Mouse (Mus musculus) midbrain, embryonic 14.5 days (tissue): ENCODE results near the gene Hspb8. TPM values are rescaled to one million over a fixed set of nuclear protein-coding genes. Genes with fewer than 3 reads are reported as not detected.
"Not testable (repeated sequence)": the region's sequence is repeated elsewhere in the genome, so short reads cannot be mapped to it uniquely, and the experiment has no call there.

Source experiments
- ATAC-seq: fragments of 200-750 bp; cut with Nextera tagmentation; 2 replicates; pipeline ENCODE4 v1.8.0; 2017; ENCODE audit warnings: moderate number of reproducible peaks, moderate library complexity; ENCODE audit not compliant: low FRiP score, low TSS enrichment
- DNase-seq: peaks from one replicate; pipeline ENCODE4 v3.0.0-alpha.2; 2015
- H3K27ac ChIP-seq: fragments of 300-500 bp; sonication (generic); replicated peaks from 2 replicates; pipeline ENCODE4 v1.5.1; 2014; ENCODE audit warnings: mild to moderate bottlenecking, low read depth, low read length, moderate library complexity
- H3K27me3 ChIP-seq: fragments of 300-500 bp; sonication (generic); 2 replicates; pipeline ENCODE4 v1.6.1; 2014; ENCODE audit warnings: low read length, control low read depth, mixed read lengths; ENCODE audit not compliant: control insufficient read depth, insufficient read depth
- H3K36me3 ChIP-seq: fragments of 300-500 bp; sonication (generic); 2 replicates; pipeline ENCODE4 v1.6.1; 2014; ENCODE audit warnings: low read length, control low read depth; ENCODE audit not compliant: control insufficient read depth, insufficient read depth
- H3K4me1 ChIP-seq: fragments of 300-500 bp; sonication (generic); 2 replicates; pipeline ENCODE4 v1.6.1; 2014; ENCODE audit warnings: mild to moderate bottlenecking, antibody characterized with exemption, low read length, control low read depth; ENCODE audit not compliant: control insufficient read depth, insufficient read depth
- H3K4me2 ChIP-seq: fragments of 300-500 bp; sonication (generic); 2 replicates; pipeline ENCODE4 v1.6.1; 2014; ENCODE audit warnings: mild to moderate bottlenecking, low read length, moderate library complexity
- H3K4me3 ChIP-seq: fragments of 300-500 bp; sonication (generic); replicated peaks from 2 replicates; pipeline ENCODE4 v1.5.1; 2014; ENCODE audit warnings: low read depth, low read length
- H3K9ac ChIP-seq: fragments of 300-500 bp; sonication (generic); replicated peaks from 2 replicates; pipeline ENCODE4 v1.6.1; 2014; ENCODE audit warnings: mild to moderate bottlenecking, low read length, moderate library complexity
- H3K9me3 ChIP-seq: fragments of 300-500 bp; sonication (generic); 2 replicates; pipeline ENCODE4 v1.6.1; 2016; ENCODE audit warnings: low read length, control low read depth, mixed read lengths; ENCODE audit not compliant: control insufficient read depth
- WGBS: fragments of 180-500 bp; shearing (Covaris S2); extraction: QIAGEN DNeasy Blood & Tissue Kit; methylation state at CpG from one replicate; pipeline ENCODE4 v1.1.7; 2014; 5-methylcytosine and 5-hydroxymethylcytosine counted together
- polyA plus RNA-seq: library from polyadenylated mRNA; unstranded; fragments of >200 nt; fragmentation: Nextera tagmentation; extraction: Ambion mirVana; gene quantifications from 2 replicates; pipeline ENCODE4 v1.2.1, GENCODE M21; 2014

The Hspb8 gene
- polyA plus RNA-seq, 1 experiment from 2014 or later, result 3.7 TPM

DNA sequence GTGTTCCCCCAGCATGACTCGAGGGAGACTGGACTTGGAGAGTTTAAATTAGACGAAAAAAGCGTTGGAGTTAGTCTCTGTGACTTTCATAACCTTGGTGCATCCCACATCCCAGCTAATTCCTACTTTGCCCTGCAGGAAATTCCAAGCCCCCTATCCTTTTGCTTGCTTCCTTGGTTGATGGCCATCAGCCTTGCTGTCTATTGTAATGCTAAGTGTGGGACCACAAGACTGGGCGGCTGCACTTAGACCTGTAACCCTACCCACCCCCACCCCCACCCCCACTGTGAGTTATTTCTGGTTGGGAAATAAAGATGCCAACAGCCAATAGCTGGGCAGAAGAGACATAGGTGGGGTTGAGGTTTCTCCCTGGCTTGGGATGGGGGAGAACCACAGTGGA is 15.7 kb upstream of the Hspb8 start:
- H3K27ac ChIP-seq, result no peak overlapping the region
- no peaks in the 10 kb centered on the region for H3K27me3 ChIP-seq
- peaks cover 7% of the 10 kb centered on the region; the same call in 1 of the 2 replicates for H3K36me3 ChIP-seq
- H3K4me2 ChIP-seq, result no peak overlapping the region
- H3K9ac ChIP-seq, result no peak overlapping the region
- ATAC-seq, result no peak
- H3K9me3 ChIP-seq, result no peaks in the 10 kb centered on the region
- 44% methylated on average over 4 of the region's 4 CpGs for WGBS
- H3K4me1 ChIP-seq, result 0 out of 2 replicates have a peak, but pooled peaks cover 3% of the 10 kb centered on the region
- no peak overlapping the region for H3K4me3 ChIP-seq
- DNase-seq, result no peak

DNA sequence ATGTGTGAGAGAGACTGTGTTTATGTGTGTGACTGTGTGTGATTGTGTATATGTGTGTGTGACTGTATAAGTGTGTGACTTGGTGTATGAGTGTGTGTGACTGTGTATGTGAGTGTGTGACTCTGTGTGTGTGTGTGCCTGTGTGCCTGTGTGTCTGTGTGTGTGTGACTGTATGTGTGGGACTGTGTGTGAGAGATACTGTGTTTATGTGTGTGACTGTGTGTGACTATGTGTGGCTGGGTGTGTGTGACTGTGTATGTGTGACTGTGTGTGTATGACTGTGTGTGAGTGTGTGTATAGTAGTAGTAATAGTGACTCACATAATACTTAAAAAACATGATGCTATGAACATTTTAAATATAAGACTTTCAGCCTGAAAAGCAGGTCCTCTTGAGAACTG is 13.5 kb upstream of the Hspb8 start:
- Histone ChIP-seq H3K4me2 (no peak overlapping the region), H3K9me3 (no peaks in the 10 kb centered on the region), H3K27ac (no peak overlapping the region), H3K36me3 (no peaks in the 10 kb centered on the region), H3K27me3 (no peaks in the 10 kb centered on the region), H3K4me1 (no peaks in the 10 kb centered on the region), H3K9ac (no peak overlapping the region), H3K4me3 (no peak overlapping the region)
- no peak for DNase-seq
- ATAC-seq, result no peak

DNA sequence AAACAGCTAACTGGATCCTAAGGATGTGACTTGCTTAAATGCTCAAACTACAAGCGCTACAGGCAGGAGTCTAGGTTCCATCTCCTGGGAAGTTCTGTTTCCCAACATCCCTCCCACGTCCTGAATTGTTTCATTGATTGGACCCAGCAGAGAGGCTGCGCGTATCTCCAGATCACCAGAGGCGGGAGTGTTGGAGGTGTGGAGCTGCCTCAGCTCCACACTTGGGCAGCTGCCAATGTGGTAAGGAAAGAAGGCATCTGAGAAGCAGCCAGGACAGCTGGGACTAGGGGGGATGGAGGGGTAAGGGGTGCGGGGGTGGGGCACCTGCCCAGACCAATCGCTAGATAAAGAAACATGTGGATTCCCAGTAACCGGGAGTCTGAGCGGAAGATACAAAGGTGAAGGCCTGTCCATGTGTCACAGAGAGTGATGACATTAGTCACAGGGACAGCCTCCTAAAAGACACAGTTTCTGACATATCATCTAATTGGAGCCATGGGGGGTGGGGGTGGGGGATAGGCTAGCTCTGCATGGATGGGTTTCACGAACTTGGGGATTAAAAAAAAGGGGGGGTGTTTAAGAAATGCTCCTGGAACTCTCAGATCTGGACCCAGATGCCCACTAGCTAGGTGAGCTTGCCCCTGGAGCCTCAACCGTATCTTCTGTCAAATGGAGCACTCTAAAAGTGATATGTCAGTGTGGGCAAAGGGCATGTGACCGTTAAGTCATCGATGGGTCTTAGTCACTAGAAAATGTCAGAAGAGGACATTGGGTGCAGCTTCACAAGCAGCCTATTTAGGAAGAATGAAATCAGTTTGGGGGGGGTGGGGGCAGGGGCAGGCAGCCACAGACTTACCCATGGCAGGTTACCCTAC is 12.5 kb upstream of the Hspb8 start:
- no peaks in the 10 kb centered on the region for H3K27me3 ChIP-seq
- 55% methylated on average over 13 of the region's 13 CpGs for WGBS
- no peak overlapping the region for H3K4me2 ChIP-seq
- no peak for ATAC-seq
- no peak overlapping the region for H3K27ac ChIP-seq
- peak; percentile 66 for DNase-seq
- no peaks in the 10 kb centered on the region for H3K9me3 ChIP-seq
- H3K9ac ChIP-seq, result no peak overlapping the region
- no peaks in the 10 kb centered on the region for H3K36me3 ChIP-seq
- H3K4me1 ChIP-seq, result no peaks in the 10 kb centered on the region
- no peak overlapping the region for H3K4me3 ChIP-seq

DNA sequence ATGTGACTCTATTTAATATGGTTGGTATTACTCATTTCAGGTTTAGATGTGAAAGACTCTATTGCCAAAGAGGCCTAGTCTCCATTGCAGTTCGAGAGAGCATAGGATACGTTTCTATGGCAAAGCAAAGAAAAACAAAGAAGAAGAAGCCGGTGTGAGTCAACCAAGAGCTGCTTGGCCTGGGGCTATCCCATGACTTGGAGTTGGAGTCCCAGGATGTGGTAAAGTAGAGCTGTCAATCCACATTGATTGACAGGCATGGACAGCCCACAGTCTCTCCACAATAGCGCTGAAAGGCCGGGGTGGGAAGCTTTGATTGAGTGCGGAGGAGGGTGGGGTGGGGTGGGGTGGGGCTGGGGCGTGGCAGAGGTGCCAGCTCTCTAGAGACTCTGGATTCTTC is 10.2 kb upstream of the Hspb8 start:
- no peak for ATAC-seq
- 48% methylated on average over 7 of the region's 7 CpGs for WGBS
- no peak for DNase-seq
- no peaks in the 10 kb centered on the region for H3K27me3 ChIP-seq
- no peak overlapping the region for H3K9ac ChIP-seq
- H3K4me3 ChIP-seq, result no peak overlapping the region
- H3K9me3 ChIP-seq, result no peaks in the 10 kb centered on the region; the same call in 1 of the 2 replicates
- no peak overlapping the region for H3K4me2 ChIP-seq
- H3K4me1 ChIP-seq, result no peaks in the 10 kb centered on the region
- H3K27ac ChIP-seq, result no peak overlapping the region
- H3K36me3 ChIP-seq, result no peaks in the 10 kb centered on the region

DNA sequence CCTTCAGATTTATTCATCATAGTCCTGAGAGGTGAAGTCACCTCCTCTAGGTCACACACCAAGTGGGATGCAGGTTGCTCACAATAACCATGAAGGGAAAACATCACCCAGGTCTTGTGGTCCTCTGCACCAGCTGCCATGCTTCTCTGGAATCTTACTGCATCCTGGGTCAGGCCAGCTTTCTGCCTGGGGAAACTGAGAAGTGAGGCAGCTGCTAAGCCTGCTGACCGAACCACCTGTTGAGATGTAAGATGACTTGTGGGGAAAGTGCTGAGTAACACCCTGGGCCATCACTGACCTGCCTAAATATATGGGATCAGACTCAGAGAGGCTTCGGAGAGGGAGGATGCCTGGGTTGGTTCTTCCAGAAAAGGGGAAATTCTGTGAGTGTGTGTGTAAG is 4.0 kb upstream of the Hspb8 start:
- Histone ChIP-seq H3K27me3 (0 out of 2 replicates have a peak, but pooled peaks cover 3% of the 10 kb centered on the region), H3K4me2 (no peak overlapping the region), H3K36me3 (no peaks in the 10 kb centered on the region), H3K27ac (no peak overlapping the region), H3K9ac (no peak overlapping the region), H3K4me3 (no peak overlapping the region), H3K9me3 (no peaks in the 10 kb centered on the region; the same call in 1 of the 2 replicates), H3K4me1 (peaks cover 13% of the 10 kb centered on the region)
- ATAC-seq (no peak), DNase-seq (no peak)
- 88% methylated on average over 2 of the region's 2 CpGs for WGBS

DNA sequence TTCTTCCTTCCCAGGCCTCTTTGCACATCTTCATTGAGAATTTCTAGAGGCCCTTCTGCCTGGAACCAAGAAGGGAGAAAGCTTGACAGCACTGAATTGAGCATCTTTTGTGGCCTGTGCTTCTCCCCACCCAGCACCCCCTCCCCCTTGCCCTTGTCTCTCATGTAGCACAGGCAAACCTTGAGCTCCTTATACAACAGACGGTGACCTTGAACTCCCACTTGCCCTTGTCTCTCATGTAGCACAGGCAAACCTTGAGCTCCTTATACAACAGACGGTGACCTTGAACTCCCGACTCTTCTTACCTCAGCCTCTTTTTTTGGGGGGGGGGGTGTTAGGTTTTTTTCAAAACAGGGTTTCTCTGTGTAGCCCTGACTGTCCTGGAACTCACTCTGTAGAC is 3.0 kb upstream of the Hspb8 start:
- not testable (repeated sequence) for ATAC-seq, H3K4me3 ChIP-seq, H3K4me2 ChIP-seq, H3K9me3 ChIP-seq, H3K36me3 ChIP-seq, H3K27me3 ChIP-seq, H3K9ac ChIP-seq, H3K27ac ChIP-seq, DNase-seq
- WGBS, result 90% methylated on average over 3 of the region's 3 CpGs
- H3K4me1 ChIP-seq, result peaks cover 13% of the 10 kb centered on the region

DNA sequence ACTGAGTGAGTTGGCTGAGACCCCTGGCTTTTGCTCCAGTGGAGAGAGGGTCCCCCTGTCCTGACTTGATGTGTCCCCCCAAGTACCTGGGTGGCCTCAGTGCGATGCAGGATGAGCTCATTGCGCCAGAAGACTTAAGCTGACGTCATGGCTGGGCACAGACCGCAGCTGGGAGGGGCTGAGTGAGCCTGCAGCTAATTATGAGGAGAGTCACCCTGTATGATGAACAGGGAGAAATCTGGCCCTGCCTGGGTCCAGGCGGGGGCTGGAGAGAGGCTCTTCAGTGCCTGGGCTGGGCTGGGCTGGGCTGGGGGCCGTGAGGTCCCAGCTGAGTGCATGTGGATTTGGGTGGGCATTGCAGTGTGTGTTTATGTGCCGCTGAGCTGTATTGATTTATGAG is 2.6 kb upstream of the Hspb8 start:
- DNase-seq (no peak), ATAC-seq (no peak)
- Histone ChIP-seq H3K27me3 (0 out of 2 replicates have a peak, but pooled peaks cover 3% of the 10 kb centered on the region), H3K27ac (no peak overlapping the region), H3K9ac (no peak overlapping the region), H3K9me3 (no peaks in the 10 kb centered on the region; the same call in 1 of the 2 replicates), H3K36me3 (no peaks in the 10 kb centered on the region), H3K4me3 (no peak overlapping the region), H3K4me1 (peaks cover 13% of the 10 kb centered on the region), H3K4me2 (no peak overlapping the region)
- 72% methylated on average over 7 of the region's 7 CpGs for WGBS

DNA sequence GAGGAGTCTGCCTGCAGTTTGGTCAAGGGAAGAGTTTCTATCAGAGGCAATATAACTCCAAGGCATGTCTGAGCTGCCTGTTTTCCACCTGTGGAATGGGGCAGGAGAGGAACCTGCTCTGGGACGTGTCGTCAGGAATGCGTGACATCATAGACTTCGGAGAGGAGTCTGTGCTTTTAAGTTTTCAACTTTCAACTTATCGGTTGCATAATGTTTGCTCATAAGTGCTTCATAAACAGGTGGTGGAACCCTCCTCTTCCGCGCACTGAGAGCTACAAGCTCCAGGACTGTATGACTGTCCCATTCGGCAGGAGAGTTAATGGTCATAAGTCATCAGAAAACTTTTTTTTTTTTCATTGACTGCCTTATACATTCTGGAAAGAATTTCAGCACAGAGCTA is 1.1 kb upstream of the Hspb8 start:
- Histone ChIP-seq H3K27ac (no peak overlapping the region), H3K9ac (no peak overlapping the region), H3K4me1 (peaks cover 13% of the 10 kb centered on the region), H3K36me3 (no peaks in the 10 kb centered on the region), H3K9me3 (no peaks in the 10 kb centered on the region), H3K4me3 (no peak overlapping the region), H3K4me2 (no peak overlapping the region), H3K27me3 (0 out of 2 replicates have a peak, but pooled peaks cover 3% of the 10 kb centered on the region)
- ATAC-seq (no peak), DNase-seq (no peak)
- 89% methylated on average over 8 of the region's 8 CpGs for WGBS
